Mouse (Mus musculus): ENCODE results near the gene Cdon.
A peak's percentile ranks its signal among the peaks of the same experiment; 100 is the strongest.

Cdon gene

DNA sequence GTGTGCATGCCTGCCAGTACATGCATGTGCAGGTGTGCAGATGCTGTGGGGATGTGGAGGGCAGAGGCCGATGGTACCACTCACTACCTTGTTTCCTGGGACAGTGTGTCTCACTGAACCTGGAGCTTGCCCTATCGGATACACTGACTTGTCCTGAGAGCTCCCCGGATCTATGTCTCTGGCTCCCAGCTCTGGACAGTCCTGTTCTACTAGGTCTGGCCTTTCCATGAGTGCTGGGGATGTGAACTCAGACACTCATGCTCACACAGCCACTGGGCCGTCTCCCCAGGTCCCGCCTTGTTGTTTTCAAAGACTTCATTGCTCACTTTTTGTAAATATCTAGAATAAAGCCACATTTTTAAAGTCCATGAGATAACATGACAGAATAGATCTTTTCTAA lies 120.1 kb downstream of the Cdon start:
- no peak for DNase-seq (ENCODE audit: low spot score in 2 of 2)

DNA sequence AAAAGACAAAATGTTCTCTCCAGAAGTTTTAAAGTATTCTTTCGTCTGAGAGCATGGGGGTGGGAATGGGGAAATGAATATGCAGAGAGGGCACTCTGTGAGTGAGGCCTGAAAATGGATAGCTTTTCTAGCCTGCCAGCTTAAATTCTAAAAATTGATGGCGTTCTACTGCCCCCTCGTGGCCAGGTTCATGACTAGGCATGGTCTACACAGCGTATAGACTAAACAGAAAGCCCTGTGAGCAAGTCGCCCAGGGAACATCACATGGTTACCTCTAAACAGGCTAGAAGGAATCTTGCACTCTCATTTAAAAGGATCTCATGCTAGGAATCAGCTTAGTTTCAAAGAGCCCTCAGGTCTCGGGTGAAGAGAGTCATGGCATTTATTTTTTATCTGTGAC lies 120.6 kb downstream of the Cdon start:
- peak; percentile 67 to 78 for DNase-seq (ENCODE audit: low spot score in 2 of 2)

DNA sequence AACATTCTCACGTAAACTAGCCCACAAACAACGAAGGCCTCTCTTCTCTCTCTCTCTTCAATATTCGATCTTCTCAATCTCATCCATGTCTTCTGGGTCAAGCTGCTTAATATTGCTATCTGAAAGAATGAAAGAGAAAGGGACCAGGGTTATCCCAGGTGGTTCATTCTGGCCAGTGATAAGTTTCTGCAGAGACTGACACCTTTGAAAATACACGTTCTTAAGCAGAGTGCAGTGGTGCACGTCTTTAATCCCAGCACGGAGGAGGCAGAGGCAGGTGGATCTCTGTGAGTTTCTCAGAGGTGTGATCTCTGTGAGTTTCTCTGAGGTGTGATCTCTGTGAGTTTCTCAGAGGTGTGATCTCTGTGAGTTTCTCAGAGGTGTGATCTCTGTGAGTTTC lies 121.0 kb downstream of the Cdon start:
- no peak for DNase-seq (ENCODE audit: low spot score in 2 of 2)

DNA sequence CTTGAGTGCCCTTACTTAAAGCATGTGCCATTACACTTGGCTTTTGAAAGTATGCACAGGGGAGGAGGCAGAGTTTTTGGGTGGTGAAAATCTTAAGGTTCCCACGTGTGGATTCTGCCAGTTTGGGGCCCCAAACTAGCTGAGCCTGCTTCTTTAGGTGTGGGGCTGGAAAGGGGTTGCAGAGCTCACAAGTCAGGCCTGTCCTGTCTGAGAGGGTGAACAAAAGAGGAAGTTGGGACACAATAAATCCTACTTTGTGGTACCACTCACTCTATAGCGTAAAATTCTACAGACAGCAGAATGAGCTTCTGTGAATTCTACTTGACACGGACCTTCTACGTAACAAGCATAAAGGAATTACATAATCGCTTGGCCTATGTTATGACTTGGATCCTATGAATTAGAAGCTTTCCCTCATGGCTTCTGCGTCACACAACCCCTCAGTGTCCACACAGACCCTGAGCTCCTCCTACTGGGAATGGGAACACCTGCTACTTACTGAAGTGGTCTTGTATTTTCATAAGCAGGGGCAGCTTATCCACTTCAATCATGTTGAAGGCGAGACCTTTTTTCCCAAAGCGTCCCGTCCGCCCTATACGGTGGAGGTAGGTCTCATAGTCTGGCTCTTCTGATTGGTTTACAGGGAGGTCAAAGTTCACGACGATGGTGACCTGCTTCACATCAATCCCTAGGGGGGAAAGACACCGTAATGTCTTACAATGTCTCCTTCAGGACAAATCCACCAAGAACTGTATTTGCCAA lies 122.4 kb downstream of the Cdon start:
- no peak for DNase-seq (ENCODE audit: low spot score in 2 of 2)

DNA sequence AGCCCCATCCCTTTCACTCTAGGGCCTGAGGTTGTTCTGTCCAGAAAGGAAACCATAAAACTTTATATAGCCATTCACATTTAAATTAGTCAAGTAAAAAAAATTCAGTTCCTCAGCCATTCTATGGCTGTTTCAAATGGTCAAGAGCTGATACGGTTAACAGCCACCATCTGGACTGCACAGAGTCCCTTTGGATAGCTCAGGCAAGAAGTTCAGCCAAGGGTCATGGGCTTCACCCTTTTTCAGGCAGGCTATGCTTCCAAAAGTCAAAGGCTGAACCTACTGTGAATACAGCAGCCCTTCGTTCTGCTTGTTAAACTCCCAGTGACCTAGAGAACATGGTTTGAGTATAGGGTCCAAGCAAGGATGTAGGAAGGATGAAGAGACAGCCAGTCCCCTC lies 123.7 kb downstream of the Cdon start:
- DNase-seq (ENCODE audit: low spot score in 2 of 2), result no peak

DNA sequence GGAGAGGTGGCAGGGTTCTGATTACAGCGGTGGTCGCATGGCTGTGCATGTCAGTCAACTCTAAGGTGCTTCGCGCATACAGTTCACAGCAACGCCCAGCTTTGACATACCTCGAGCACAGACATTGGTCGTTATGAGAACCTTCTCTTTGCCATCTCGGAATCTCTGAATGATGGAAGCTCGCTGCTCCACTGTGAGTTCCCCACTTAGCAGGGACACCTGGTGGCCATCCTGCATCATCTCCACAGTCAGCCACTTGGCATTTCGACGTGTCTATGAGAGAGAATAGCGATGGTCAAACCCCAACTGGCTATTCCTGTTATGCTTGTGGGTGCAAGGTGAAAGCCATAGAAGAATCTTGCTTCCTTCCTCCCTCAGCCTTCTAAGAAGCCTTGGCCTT lies 124.8 kb downstream of the Cdon start:
- DNase-seq (ENCODE audit: low spot score in 2 of 2), result no peak

DNA sequence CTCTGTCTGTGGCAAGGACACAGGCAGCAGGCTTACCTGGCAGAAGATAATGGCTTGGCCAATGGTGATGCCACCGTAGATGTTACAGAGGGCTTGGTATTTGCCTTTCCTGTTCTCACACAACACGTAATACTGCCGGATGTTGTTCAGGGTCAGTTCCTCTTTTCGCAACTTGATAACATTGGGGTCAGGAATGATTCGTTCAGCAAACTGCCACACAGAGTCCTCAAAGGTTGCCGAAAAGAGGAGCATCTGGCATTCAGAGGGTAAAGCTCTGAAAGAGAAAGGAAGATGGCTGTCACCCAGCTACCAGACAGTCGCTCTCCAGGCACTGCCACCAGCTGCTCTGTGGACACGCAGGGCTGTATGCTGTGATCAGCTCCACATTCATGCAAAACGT lies 125.8 kb downstream of the Cdon start:
- no peak for DNase-seq (ENCODE audit: low spot score in 2 of 2)

DNA sequence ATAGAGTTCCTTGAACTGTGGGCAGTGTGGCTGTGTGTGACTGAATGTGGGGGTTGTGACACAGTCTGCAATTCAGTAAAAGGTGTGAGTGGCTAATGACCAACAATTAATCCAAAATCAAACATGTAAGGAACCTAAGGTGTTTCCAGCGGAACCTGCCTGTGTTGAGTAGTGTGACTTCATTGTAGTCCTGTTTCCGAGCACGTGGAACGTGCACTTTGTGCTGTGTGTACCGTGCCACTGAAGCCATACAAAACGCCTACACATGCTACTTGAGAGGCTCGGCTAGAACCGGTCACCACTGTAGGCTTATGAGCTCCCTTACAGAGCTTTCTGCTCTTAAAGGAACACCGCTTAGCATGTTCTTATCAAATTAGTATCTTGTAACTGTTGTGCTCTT lies 127.5 kb downstream of the Cdon start:
- DNase-seq (ENCODE audit: low spot score in 2 of 2), result no peak

DNA sequence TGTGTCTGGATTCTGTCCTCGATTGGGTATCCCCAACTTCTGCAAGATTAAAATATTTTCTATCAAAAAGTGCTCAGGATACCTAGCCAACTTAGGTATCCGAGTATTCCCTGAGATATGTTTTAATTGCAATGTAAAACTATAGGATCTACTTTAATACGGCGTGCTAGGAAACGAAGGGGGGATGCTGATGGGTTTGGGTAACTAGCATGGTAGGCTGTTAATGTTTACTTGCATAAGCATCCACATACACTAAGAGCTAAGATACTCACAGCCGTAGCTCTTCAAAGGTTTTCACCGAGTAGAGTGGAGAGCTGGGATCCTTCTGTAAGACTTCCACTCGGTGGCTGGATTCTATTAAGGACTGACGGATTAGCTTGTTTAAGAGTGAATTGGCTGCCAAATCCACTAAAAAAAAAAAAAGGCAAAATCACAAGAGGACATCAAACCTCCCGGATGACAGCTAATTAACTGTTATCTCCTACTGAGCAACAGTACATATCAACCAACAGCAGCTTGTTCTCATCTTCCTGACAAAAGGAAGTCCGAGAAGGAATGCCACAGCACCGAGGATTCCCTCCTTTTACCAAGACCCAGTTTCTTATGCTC lies 135.7 kb downstream of the Cdon start:
- no peak for DNase-seq (ENCODE audit: low spot score in 2 of 2)

Measured in urinary bladder, postnatal 36 days (tissue).